Mouse (Mus musculus) activated CD4-positive, CD25-positive, alpha-beta regulatory T cell, adult 4 months (primary cell): ENCODE results near the gene Nkd1. TPM values are rescaled to one million over a fixed set of nuclear protein-coding genes. Genes with fewer than 3 reads are reported as not detected.

Source experiments
- ATAC-seq: one replicate; pipeline ENCODE4 v1.8.0; 2017
- polyA plus RNA-seq, 2 experiments: library from polyadenylated mRNA; unstranded; fragments of 100-300 nt; shearing (Covaris generic); gene quantifications; one replicate each; pipeline ENCODE4 v1.2.1; 2017

Gene Nkd1
- polyA plus RNA-seq, 2 experiments from 2014 or later, result not detected

DNA sequence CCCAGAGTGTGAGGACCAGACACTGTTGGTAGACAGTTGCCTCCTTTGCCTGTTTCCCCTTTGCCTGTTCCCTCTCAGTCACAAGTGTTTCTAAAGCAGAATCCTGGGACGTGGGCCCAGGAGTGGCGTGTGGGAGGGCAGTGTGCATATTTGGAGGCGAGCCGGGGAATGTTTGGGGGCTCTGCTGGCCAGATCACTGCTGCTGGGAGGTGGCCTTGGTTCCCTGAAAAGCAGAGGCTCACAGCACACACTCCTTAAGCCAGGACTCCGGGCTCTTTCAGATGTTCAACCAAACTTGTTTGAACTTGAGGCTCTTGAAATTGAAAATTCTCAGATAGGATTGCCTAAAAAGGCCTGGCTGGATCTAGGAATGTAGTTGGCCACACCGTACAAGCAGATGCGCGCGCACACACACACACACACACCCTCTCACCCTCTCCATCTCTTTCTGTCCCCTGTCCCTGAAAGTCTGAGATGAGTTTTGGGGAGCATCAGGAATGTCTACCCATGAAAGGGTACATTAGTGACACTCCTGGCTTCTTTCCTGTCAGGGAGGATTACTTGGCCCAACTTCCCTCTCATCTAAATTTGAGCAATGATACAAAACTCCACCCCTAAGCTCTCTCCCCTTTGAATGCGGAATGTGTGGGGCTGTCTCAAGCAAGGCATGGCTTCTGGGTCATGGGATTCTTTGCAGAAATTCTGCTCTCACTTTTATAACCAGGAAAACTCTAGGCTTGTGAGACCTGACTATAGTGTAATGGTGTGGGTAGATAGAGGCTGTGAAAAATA, 55.4 kb downstream of the Nkd1 start:
- ATAC-seq, result no peak

- ATAC-seq, result no peak
Measured at GRCm38 (mm10) chr8:88577666-88578065, 56.5 kb downstream of the Nkd1 start.

- ATAC-seq, result no peak
Measured at GRCm38 (mm10) chr8:88578413-88579175, 57.4 kb downstream of the Nkd1 start.

GRCm38 (mm10) chr8:88579246-88579645, 58.1 kb downstream of the Nkd1 start:
- ATAC-seq, result no peak

DNA sequence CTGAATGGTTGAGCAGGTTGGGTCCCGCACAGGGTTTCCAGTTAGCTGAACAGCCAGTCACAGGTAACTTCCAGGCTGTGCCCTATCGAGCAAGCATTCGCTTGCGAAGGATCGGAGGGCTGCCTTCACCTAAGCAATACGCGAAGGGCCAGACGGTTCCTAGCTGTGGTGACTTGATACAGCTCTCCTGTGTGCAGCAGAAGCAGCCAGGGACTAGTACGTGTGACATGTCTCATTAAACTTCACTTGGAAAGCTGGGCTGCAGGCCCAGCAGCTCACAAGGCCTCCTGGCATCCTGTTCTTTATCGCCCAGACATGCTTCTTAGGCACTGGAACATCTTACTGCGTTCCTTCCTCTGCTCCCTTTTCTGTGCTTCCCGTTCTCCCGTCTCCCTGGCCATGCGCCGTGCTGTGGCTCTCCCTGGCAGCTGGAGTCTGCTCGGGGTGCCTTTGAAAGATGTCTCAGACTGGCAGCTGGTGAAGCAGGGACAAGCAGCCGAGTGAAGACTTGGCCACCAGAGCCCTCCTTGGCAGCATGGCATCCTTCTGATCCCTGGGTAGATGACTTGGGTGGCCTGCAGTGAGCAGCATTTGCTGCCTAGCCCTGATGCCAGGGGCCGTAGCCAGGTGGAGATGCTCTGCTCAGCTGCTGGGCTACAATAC, 58.6 kb downstream of the Nkd1 start:
- no peak for ATAC-seq

DNA sequence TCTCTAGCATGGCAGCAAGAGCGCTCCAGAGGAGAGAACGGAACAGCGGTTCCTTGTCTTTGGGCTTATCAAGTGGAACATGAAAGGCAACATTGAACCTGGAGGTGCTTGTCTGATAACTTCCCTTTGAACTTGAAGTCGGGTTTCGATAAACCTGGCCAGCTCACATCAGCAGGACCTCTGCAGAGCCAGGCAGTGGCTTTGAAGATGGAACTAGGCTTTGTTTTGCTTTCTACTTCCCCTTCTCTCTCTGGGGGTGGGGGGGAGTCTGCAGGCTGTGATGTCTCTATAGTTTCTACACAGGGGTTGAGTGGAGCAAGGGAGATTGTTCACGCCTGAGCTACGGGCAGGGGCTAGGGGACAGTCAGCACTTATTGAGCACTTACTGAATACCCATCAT, 59.6 kb downstream of the Nkd1 start:
- ATAC-seq, result no peak

- no peak for ATAC-seq
Measured at GRCm38 (mm10) chr8:88583863-88584262, 62.7 kb downstream of the Nkd1 start.

- no peak for ATAC-seq
Measured at GRCm38 (mm10) chr8:88588205-88588889, 67.2 kb downstream of the Nkd1 start.

GRCm38 (mm10) chr8:88590226-88590625, 69.1 kb downstream of the Nkd1 start:
- no peak for ATAC-seq

GRCm38 (mm10) chr8:88593947-88594346, 72.8 kb downstream of the Nkd1 start:
- no peak for ATAC-seq

DNA sequence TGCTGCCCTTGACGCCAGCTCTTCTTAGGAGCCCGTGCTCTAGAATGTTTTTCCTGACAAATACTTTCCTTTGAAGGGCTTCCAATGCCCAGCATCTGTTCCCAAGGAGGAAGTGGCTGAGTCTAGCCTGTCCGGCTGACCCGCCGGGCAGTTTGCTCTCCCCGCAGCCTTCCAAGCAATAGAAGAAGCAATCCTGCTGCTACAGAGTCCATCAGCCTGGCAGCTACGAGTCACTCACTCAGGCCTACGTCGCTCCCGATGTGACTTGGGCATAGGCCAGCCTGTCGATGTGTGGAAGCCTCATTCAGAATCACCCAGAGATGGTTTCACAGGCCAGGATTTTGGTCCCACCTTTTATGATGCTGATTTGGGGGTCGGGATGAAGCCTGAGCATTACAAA, 74.9 kb downstream of the Nkd1 start:
- ATAC-seq, result no peak

DNA sequence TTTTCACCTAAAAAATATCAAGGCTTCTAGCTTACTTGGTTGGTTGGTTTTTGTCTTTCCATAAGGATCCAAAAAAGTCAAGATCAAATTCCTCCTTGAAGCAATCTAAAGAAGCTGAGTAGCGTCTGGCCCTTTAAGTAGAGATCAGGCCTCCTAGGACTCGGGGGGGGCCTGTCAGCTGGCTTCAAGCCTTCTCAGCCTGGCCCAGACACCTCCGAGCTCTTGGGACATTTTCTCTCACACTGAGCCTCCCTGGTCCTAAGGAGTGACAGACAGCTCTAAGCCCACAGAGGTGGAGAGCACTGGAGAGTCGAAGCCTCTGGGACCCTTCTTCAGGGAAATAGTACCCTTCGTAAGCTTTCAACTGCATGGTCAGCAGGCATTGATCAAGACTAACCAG, 77.4 kb downstream of the Nkd1 start:
- no peak for ATAC-seq

DNA sequence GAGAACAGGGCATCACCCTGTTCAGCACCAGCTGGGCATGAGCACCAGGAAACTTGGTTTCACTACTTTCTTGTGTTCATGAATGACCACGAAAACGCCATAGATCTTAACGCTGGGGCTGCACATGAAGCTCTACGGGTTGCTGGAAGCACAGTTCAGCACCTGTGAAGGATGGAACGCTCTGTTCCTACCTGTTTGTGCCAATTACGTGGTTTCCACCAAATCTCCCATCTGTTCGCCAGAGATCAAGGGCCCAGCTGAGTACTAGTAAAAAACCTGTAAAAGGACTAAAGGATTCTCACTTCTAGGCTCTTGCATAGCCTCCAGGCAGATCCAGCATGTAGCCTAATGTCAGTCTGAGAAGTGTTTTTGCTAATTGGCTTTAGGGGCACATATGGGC, 78.3 kb downstream of the Nkd1 start:
- ATAC-seq, result no peak

DNA sequence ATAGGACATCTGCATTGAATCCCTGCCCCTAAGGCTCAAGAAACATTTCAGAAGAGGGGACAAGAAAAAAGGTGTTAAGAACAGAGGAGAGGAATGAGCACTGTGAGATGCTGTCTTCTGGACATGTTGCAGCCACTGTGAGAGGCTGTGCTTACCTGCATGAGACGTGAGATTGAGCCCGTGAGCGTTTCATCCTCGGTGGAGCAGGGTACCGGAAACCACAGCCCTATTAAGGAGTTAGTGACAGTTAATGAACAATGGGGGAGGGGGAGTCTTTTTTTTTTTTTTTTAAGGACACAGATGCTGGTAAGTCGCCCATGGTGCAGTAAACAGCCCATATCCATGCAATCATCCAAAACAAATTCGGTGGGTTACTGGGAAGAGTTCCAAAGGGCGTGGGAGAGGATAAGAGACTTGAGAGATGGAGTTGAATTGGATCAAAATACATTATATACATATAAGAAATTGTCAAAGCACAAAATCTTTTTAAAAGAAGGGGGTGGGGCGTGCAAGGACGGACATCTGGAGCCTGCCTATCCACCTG, 82.4 kb downstream of the Nkd1 start:
- ATAC-seq, result no peak

- ATAC-seq, result no peak
Measured at GRCm38 (mm10) chr8:88604065-88605038, 83.2 kb downstream of the Nkd1 start.

DNA sequence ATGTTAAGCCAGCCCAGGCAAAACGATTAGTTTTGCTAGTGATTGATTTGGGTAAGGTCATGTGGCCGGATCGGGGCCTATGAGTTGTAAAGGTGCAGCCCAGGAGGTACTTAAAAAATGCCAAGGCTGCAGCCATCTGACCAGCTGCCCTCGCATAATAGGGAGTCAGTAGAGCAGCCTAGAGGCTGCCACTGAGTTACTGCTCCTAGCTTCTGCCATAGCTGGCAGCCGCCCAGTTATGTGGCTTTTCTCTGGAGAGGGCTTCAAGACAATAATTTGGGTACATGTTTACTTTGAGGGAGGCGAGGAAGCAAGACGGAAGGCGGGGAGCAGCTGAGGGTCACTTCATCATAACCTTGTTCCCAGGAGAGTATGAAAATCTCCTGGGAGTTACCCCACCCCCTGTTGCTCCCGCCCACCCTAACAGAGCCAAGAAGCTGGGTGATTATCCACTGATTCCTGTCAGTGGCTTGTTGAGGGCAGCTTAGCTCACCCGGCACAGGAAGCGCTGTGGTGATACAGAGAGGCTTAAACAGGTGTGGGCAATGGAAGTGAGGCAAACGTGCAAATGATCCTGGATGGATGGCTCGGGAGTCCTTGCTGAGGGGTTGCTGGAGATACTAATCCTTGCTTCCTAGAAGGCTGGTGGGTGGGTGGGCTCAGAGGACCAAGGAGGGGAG, 84.3 kb downstream of the Nkd1 start:
- ATAC-seq, result no peak

DNA sequence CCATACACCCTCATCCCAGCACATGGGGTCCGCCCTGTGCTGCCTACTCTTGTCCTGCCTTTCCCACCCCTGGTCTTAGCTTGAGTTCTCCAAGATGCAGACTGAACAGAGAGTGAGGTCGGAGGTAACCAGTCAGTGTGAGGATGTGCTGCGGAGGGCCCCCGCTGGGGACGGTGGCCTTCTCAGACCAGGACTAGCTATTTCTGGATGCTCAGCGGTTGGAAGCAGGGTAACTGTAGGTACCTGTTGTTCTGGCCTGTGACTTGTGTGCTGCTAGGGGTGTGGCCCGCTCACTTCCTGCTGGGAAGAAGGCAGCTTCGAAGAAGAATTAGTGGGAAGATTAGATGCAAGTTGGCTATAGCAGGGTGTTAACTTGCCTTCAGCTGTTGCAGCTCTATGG, 87.9 kb downstream of the Nkd1 start:
- no peak for ATAC-seq

DNA sequence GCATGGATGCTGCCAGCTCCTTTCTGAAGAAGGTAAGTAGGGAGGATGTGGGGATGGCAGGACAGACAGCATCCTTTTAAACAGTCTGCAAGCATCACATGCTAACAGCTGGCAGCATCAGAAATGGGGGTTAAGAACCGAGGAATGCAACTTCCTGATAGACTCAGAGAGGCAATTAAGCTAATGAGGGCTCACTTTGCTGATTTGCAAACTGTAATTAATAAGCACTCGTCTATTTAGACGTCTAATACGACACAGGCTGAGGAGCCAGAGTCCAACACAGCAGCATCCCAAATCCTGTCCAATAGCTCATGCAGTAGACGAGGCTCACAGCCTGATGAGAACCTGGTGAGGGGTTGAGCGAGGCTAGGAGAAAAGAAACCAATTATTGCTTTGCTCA, 89.1 kb downstream of the Nkd1 start:
- ATAC-seq, result no peak

DNA sequence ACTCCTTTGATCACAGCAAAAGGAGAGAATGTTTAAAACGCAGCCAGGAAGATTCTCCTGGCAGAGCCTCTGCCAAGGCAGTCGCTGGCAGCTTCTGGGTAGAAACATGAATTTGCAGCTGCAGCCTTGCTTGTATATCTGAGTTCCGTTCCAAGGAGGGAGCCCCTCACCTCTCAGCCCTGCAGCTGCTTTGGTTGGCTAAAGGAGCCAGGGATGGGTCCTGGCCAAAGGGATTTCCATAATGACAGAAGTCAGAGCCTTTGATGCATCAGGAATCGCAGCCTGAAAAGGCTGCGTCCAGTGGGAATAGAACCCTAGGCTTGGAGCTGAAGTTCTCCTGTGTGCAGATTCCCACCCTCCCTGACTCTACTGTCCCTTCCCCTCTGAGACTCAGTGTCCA, 93.8 kb downstream of the Nkd1 start:
- ATAC-seq, result no peak

DNA sequence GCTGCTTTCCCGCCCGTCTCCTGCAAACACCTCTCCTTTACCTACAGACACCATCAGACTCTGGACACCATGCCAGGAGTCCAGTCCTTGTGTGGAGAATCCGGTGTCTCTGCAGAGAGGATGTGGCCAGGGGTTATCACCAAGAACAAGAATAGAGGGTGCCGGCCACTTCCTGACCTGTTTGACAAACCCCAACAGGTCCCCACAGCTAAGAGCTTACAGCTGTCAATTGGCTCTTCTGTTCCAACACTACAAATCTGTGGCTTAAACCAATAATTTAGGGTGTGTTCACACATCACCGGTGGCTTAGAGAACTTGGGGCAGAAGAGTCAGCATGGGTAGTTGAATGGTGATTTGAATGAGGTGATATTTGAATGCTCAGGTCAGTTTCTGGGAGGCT, 97.5 kb downstream of the Nkd1 start:
- no peak for ATAC-seq

DNA sequence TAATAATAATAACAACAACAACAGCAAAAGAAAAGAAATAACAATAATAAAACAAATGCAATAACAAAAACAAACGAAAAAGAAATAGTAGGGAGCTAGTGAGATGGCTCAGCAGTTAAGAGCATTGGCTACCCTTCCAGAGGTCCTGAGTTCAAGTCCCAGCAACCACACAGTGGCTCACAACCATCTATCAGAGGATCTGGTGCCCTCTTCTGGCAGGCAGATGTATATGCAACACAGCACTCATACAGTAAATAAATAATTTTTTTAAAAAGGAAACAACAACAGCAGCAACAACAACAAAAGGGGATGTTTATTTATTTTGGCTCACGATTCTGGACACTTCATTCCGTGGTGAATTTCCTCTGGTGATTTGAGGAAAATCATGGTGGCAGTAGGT, 98.4 kb downstream of the Nkd1 start:
- ATAC-seq, result no peak
